ENCODE assay signal across 26 mouse cellular contexts in genomic region chr17:54182073-54182472, GRCm38 (mm10).
DNase-seq lines count a peak whose midpoint lies in the region; ATAC-seq and TF ChIP-seq lines count a peak whose summit lies in the region.
"Had no signal": no experiment of that assay in that cellular context is flagged by ENCODE, and none has a peak within 500 bp of the region (broad histone marks: within the 10 kb centered on the region; RNA-seq: fewer than 3 reads in every experiment).

No protein-coding gene starts in this region.

- no peak for TF ChIP-seq CTCF in kidney, postnatal 0 days (IDR thresholded peaks at IDR 0.05; ENCODE audit: low read depth)
- no peak for TF ChIP-seq CTCF in stomach, postnatal 0 days (IDR thresholded peaks at IDR 0.05; ENCODE audit: low read depth)

- ATAC-seq in kidney, postnatal 0 days (replicated peaks; ENCODE audit: low FRiP score, low read depth), result no peak
- ATAC-seq in lung, embryonic 16.5 days (ENCODE audit: low read depth), result peak; percentile 71
- ATAC-seq in stomach, embryonic 14.5 days (ENCODE audit: insufficient number of reproducible peaks, insufficient read depth, low FRiP score, low read depth), result peak; percentile 49; the same call in 1 of the 2 replicates
- no peak for ATAC-seq in stomach, postnatal 0 days (ENCODE audit: low FRiP score, low TSS enrichment)
- ATAC-seq: forebrain, embryonic 13.5 days; forebrain, embryonic 16.5 days; hindbrain, embryonic 16.5 days; Patski had no signal

- H3K27me3 ChIP-seq in kidney, postnatal 0 days (ENCODE audit: insufficient read depth, low read length), result no peaks in the 10 kb centered on the region
- H3K27me3 ChIP-seq in lung, embryonic 16.5 days (ENCODE audit: control insufficient read depth, insufficient read depth, low read depth, low read length), result no peaks in the 10 kb centered on the region
- H3K27me3 ChIP-seq in stomach, embryonic 14.5 days (ENCODE audit: control insufficient read depth, insufficient read depth, low read length), result no peaks in the 10 kb centered on the region
- no peaks in the 10 kb centered on the region for H3K27me3 ChIP-seq in stomach, postnatal 0 days (ENCODE audit: control insufficient read depth, insufficient read depth, low read length)
- H3K27me3 ChIP-seq: forebrain, embryonic 13.5 days; heart, embryonic 13.5 days; hindbrain, embryonic 12.5 days; Patski had no signal

- no peaks in the 10 kb centered on the region for H3K9me3 ChIP-seq in kidney, postnatal 0 days (replicated peaks; ENCODE audit: low read length)
- H3K9me3 ChIP-seq in lung, embryonic 16.5 days (ENCODE audit: control insufficient read depth, low read length), result no peaks in the 10 kb centered on the region
- H3K9me3 ChIP-seq in stomach, embryonic 14.5 days (ENCODE audit: control insufficient read depth, low read depth, low read length), result no peaks in the 10 kb centered on the region
- H3K9me3 ChIP-seq in stomach, postnatal 0 days (ENCODE audit: control insufficient read depth, low read length), result no peaks in the 10 kb centered on the region
- H3K9me3 ChIP-seq: forebrain, embryonic 10.5 days; forebrain, embryonic 13.5 days; heart, embryonic 10.5 days; heart, embryonic 13.5 days; hindbrain, embryonic 12.5 days had no signal

- no peaks in the 10 kb centered on the region for H3K36me3 ChIP-seq in kidney, postnatal 0 days (ENCODE audit: insufficient read depth, low read length)
- no peaks in the 10 kb centered on the region for H3K36me3 ChIP-seq in lung, embryonic 16.5 days (ENCODE audit: control insufficient read depth, insufficient read depth, low read length)
- H3K36me3 ChIP-seq in stomach, embryonic 14.5 days (ENCODE audit: control insufficient read depth, insufficient read depth, low read length), result no peaks in the 10 kb centered on the region
- H3K36me3 ChIP-seq in stomach, postnatal 0 days (ENCODE audit: control insufficient read depth, insufficient read depth, low read length), result no peaks in the 10 kb centered on the region
- H3K36me3 ChIP-seq: forebrain, embryonic 10.5 days; heart, embryonic 10.5 days; heart, embryonic 13.5 days; hindbrain, embryonic 12.5 days had no signal

- H3K9ac ChIP-seq in kidney, postnatal 0 days (ENCODE audit: low read depth, low read length), result no peak overlapping the region
- H3K9ac ChIP-seq in lung, embryonic 16.5 days (ENCODE audit: low read length), result no peak overlapping the region
- H3K9ac ChIP-seq in stomach, embryonic 14.5 days (replicated peaks; ENCODE audit: low read depth, low read length), result no peak overlapping the region
- H3K9ac ChIP-seq in stomach, postnatal 0 days (ENCODE audit: low read length), result no peak overlapping the region
- H3K9ac ChIP-seq: forebrain, embryonic 13.5 days; heart, embryonic 13.5 days; hindbrain, embryonic 12.5 days had no signal

- no peak overlapping the region for H3K27ac ChIP-seq in kidney, postnatal 0 days
- no peak overlapping the region for H3K27ac ChIP-seq in lung, embryonic 16.5 days (ENCODE audit: low read length)
- H3K27ac ChIP-seq in stomach, embryonic 14.5 days (ENCODE audit: low read length), result no peak overlapping the region
- no peak overlapping the region for H3K27ac ChIP-seq in stomach, postnatal 0 days (replicated peaks)
- H3K27ac ChIP-seq: forebrain, embryonic 10.5 days; forebrain, embryonic 13.5 days; heart, adult 2 months; heart, embryonic 10.5 days; heart, embryonic 13.5 days; hindbrain, embryonic 12.5 days had no signal

- no peak overlapping the region for H3K4me2 ChIP-seq in kidney, postnatal 0 days (ENCODE audit: low read length)
- no peak overlapping the region for H3K4me2 ChIP-seq in lung, embryonic 16.5 days (ENCODE audit: low read depth, low read length)
- no peak overlapping the region for H3K4me2 ChIP-seq in stomach, embryonic 14.5 days (replicated peaks; ENCODE audit: low read depth, low read length)
- no peak overlapping the region for H3K4me2 ChIP-seq in stomach, postnatal 0 days (replicated peaks; ENCODE audit: low read depth)
- H3K4me2 ChIP-seq: forebrain, embryonic 13.5 days; heart, embryonic 13.5 days; hindbrain, embryonic 12.5 days had no signal

- no peak overlapping the region for H3K4me3 ChIP-seq in kidney, postnatal 0 days (replicated peaks; ENCODE audit: low read depth, low read length)
- H3K4me3 ChIP-seq in lung, embryonic 16.5 days (ENCODE audit: low read length), result no peak overlapping the region
- no peak overlapping the region for H3K4me3 ChIP-seq in stomach, embryonic 14.5 days (ENCODE audit: low read depth, low read length)
- H3K4me3 ChIP-seq in stomach, postnatal 0 days (ENCODE audit: low read depth, low read length), result no peak overlapping the region
- H3K4me3 ChIP-seq: forebrain, embryonic 10.5 days; forebrain, embryonic 13.5 days; heart, adult 2 months; heart, embryonic 10.5 days; heart, embryonic 13.5 days; hindbrain, embryonic 12.5 days had no signal

- TF ChIP-seq EP300 in stomach, postnatal 0 days (optimal IDR thresholded peaks at IDR 0.05), result no peak

- DNase-seq in cerebellum, postnatal 10 days, result peak; percentile 6 to 9
- no peak for DNase-seq in cerebellum, adult 18-20 months
- DNase-seq in kidney, postnatal 0 days (ENCODE audit: low spot score), result peak; percentile 2
- DNase-seq in kidney, adult 11 months, result no peak
- DNase-seq in lung, postnatal 25 days (ENCODE audit: low spot score), result no peak
- DNase-seq in stomach, postnatal 0 days (ENCODE audit: low spot score), result no peak
- DNase-seq: adrenal gland, adult 2 months; adrenal gland, postnatal 14 days; cerebellum, adult 11 months; cerebellum, adult 8-10 months; cerebellum, postnatal 14 days; gastrocnemius, postnatal 10 days; gastrocnemius, postnatal 36 days; heart, adult 2 months; heart, postnatal 14 days; heart, postnatal 4 days had no signal

- H3K4me1 ChIP-seq in kidney, postnatal 0 days (replicated peaks; ENCODE audit: insufficient read depth, low read length), result no peaks in the 10 kb centered on the region
- no peaks in the 10 kb centered on the region for H3K4me1 ChIP-seq in lung, embryonic 16.5 days (replicated peaks; ENCODE audit: control insufficient read depth, insufficient read depth, low read length)
- no peaks in the 10 kb centered on the region for H3K4me1 ChIP-seq in stomach, embryonic 14.5 days (ENCODE audit: control insufficient read depth, insufficient read depth, low read length)
- no peaks in the 10 kb centered on the region for H3K4me1 ChIP-seq in stomach, postnatal 0 days (replicated peaks; ENCODE audit: control insufficient read depth, insufficient read depth)
- H3K4me1 ChIP-seq: forebrain, embryonic 10.5 days; forebrain, embryonic 13.5 days; heart, embryonic 10.5 days; heart, embryonic 13.5 days; hindbrain, embryonic 12.5 days had no signal

Comparison
In these comparisons a context has a peak if more than half of its experiments do, and no peak if none do; other contexts are left out.
1. DNase-seq: peak in cerebellum, postnatal 10 days (2 of 2) and kidney, postnatal 0 days (single experiment); none in cerebellum, adult 18-20 months (0 of 2), kidney, adult 11 months (single experiment), lung, postnatal 25 days (single experiment) and stomach, postnatal 0 days (single experiment).
2. ATAC-seq: peak in lung, embryonic 16.5 days (single experiment) and stomach, embryonic 14.5 days (single experiment); none in kidney, postnatal 0 days (single experiment) and stomach, postnatal 0 days (single experiment).